Mouse (Mus musculus) kidney, adult 2 months (tissue): ENCODE results near the gene Olfr1446.

Experiments
- CTCF ChIP-seq: fragments of 200-500 bp; conservative IDR thresholded peaks from 2 replicates; pipeline ENCODE4 v1.5.1; 2011; ENCODE audit warnings: low read depth, mild to moderate bottlenecking, control low read depth, low read length, moderate library complexity, mixed read lengths; ENCODE audit not compliant: insufficient read depth, insufficient read length
- POLR2A ChIP-seq: fragments of 200-500 bp; IDR thresholded peaks from one replicate; pipeline ENCODE4 v1.6.1; 2011; ENCODE audit warnings: low read depth, low read length, control low read depth

- TF ChIP-seq CTCF (no peak), POLR2A (no peak)
These were observed 10.3 kb upstream of the Olfr1446 start, which contains the start of gene Olfr1447 for GRCm38 (mm10) chr19:12903643-12904042.
